Mouse (Mus musculus): Measurements from ENCODE around the gene Il4ra.

- TF ChIP-seq RAD21 (IDR thresholded peaks at IDR 0.05; ENCODE audit: low read depth, low read length) (no peak), MAX (IDR thresholded peaks at IDR 0.05; ENCODE audit: low read length) (no peak), SMC3 (IDR thresholded peaks at IDR 0.05; ENCODE audit: low read depth, low read length) (no peak), GABPA (IDR thresholded peaks at IDR 0.05; ENCODE audit: insufficient replicate concordance, low read depth, low read length) (no peak), CTCF (conservative IDR thresholded peaks at IDR 0.05 in 1 of 2, IDR thresholded peaks at IDR 0.05 in 1 of 2; ENCODE audit: low read depth in 2 of 2, low read length in 2 of 2) (no peak), JUND (conservative IDR thresholded peaks at IDR 0.05; ENCODE audit: low read depth, low read length) (no peak), MEF2A (IDR thresholded peaks at IDR 0.05; ENCODE audit: borderline replicate concordance, low read depth, low read length) (no peak), MXI1 (IDR thresholded peaks at IDR 0.05; ENCODE audit: low read depth, low read length) (no peak)
Observed at GRCm38 (mm10) chr7:125586355-125586754, 34.4 kb downstream of the Il4ra start.
